Mouse (Mus musculus) stomach, postnatal 0 days (tissue): ENCODE measurements around the gene Arhgef2. TPM values are rescaled to one million over a fixed set of nuclear protein-coding genes. Genes with fewer than 3 reads are reported as not detected.
"Not testable (repeated sequence)": the region's sequence is repeated elsewhere in the genome, so short reads cannot be mapped to it uniquely, and the experiment has no call there.

Source experiments
- ATAC-seq: fragments of 200-750 bp; cut with Nextera tagmentation; 2 replicates; pipeline ENCODE4 v1.8.0; 2017; ENCODE audit not compliant: low FRiP score, low TSS enrichment
- DNase-seq: peaks from one replicate; pipeline ENCODE4 v3.0.0-alpha.2; 2016; ENCODE audit warnings: low spot score
- H3K27ac ChIP-seq: fragments of 300-500 bp; sonication (generic); replicated peaks from 2 replicates; pipeline ENCODE4 v1.5.1; 2014; ENCODE audit warnings: mild to moderate bottlenecking, control low read depth
- H3K27me3 ChIP-seq: fragments of 300-500 bp; sonication (generic); 2 replicates; pipeline ENCODE4 v1.6.1; 2014; ENCODE audit warnings: low read length; ENCODE audit not compliant: control insufficient read depth, insufficient read depth
- H3K36me3 ChIP-seq: fragments of 300-500 bp; sonication (generic); 2 replicates; pipeline ENCODE4 v1.6.1; 2014; ENCODE audit warnings: low read length, mixed read lengths; ENCODE audit not compliant: control insufficient read depth, insufficient read depth
- H3K4me1 ChIP-seq: fragments of 300-500 bp; sonication (generic); replicated peaks from 2 replicates; pipeline ENCODE4 v1.6.1; 2014; ENCODE audit warnings: antibody characterized with exemption; ENCODE audit not compliant: control insufficient read depth, insufficient read depth
- H3K4me2 ChIP-seq: fragments of 300-500 bp; sonication (generic); replicated peaks from 2 replicates; pipeline ENCODE4 v1.6.1; 2014; ENCODE audit warnings: low read depth, mild to moderate bottlenecking, control low read depth, moderate library complexity
- H3K4me3 ChIP-seq: fragments of 300-500 bp; sonication (generic); 2 replicates; pipeline ENCODE4 v1.5.1; 2014; ENCODE audit warnings: low read depth, low read length, control low read depth
- H3K9ac ChIP-seq: fragments of 300-500 bp; sonication (generic); 2 replicates; pipeline ENCODE4 v1.6.1; 2014; ENCODE audit warnings: mild to moderate bottlenecking, low read length, control low read depth, mixed read lengths
- H3K9me3 ChIP-seq: fragments of 300-500 bp; sonication (generic); 2 replicates; pipeline ENCODE4 v1.6.1; 2016; ENCODE audit warnings: low read length; ENCODE audit not compliant: control insufficient read depth
- CTCF ChIP-seq: IDR thresholded peaks from 2 replicates; pipeline ENCODE4 v1.5.1; 2016; ENCODE audit warnings: antibody characterized with exemption, low read depth, mild to moderate bottlenecking, moderate library complexity
- EP300 ChIP-seq: optimal IDR thresholded peaks from 2 replicates; pipeline ENCODE3; 2016; ENCODE audit warnings: antibody characterized with exemption
- WGBS: fragments of 180-500 bp; shearing (Covaris S2); extraction: QIAGEN DNeasy Blood & Tissue Kit; methylation state at CpG from one replicate; pipeline ENCODE4 v1.1.7; 2014; 5-methylcytosine and 5-hydroxymethylcytosine counted together
- polyA plus RNA-seq: library from polyadenylated mRNA; unstranded; fragments of >200 nt; fragmentation: Nextera tagmentation; extraction: Ambion mirVana; gene quantifications from 2 replicates; pipeline ENCODE4 v1.2.1, GENCODE M21; 2015

The Arhgef2 gene
- 29.0 and 33.0 TPM in 2 replicates for polyA plus RNA-seq

GRCm38 (mm10) chr3:88605666-88606065 lies at the start of gene Arhgef2:
TSS of gene Arhgef2 (plus strand) at chr3:88605966.
- H3K4me3 ChIP-seq, H3K27ac ChIP-seq, H3K4me1 ChIP-seq, H3K27me3 ChIP-seq, ATAC-seq, H3K9ac ChIP-seq, H3K36me3 ChIP-seq, H3K4me2 ChIP-seq, DNase-seq, H3K9me3 ChIP-seq: not testable (repeated sequence)
- 90% methylated on average over 2 of the region's 2 CpGs for WGBS

GRCm38 (mm10) chr3:88556616-88557015 lies 49.1 kb upstream of the Arhgef2 start:
- 93% methylated on average over 8 of the region's 8 CpGs for WGBS
- Histone ChIP-seq H3K27ac (no peak overlapping the region), H3K27me3 (no peaks in the 10 kb centered on the region), H3K4me3 (no peak overlapping the region), H3K9me3 (no peaks in the 10 kb centered on the region), H3K36me3 (peaks cover 16% of the 10 kb centered on the region), H3K4me1 (no peaks in the 10 kb centered on the region), H3K9ac (no peak overlapping the region), H3K4me2 (no peak overlapping the region)
- TF ChIP-seq CTCF (no peak), EP300 (no peak)
- no peak for ATAC-seq
- no peak for DNase-seq

GRCm38 (mm10) chr3:88559596-88559995 lies 46.2 kb upstream of the Arhgef2 start:
- WGBS = 96% methylated on average over 9 of the region's 9 CpGs
- H3K4me2 ChIP-seq = no peak overlapping the region
- TF ChIP-seq CTCF (no peak), EP300 (no peak)

GRCm38 (mm10) chr3:88561989-88562388 lies 43.8 kb upstream of the Arhgef2 start:
- Histone ChIP-seq H3K27ac (no peak overlapping the region), H3K4me3 (no peak overlapping the region), H3K4me2 (no peak overlapping the region), H3K36me3 (peaks cover 19% of the 10 kb centered on the region), H3K4me1 (no peaks in the 10 kb centered on the region), H3K27me3 (no peaks in the 10 kb centered on the region), H3K9me3 (no peaks in the 10 kb centered on the region), H3K9ac (no peak overlapping the region)
- DNase-seq (no peak), ATAC-seq (no peak)
- TF ChIP-seq CTCF (no peak), EP300 (no peak)
- 76% methylated on average over 4 of the region's 4 CpGs for WGBS

More at GRCm38 (mm10) chr3:88559596-88559995, 46.2 kb upstream of the Arhgef2 start:
- H3K27me3 ChIP-seq = no peaks in the 10 kb centered on the region
- H3K4me3 ChIP-seq = no peak overlapping the region
- no peak overlapping the region for H3K9ac ChIP-seq
- H3K36me3 ChIP-seq = peaks cover 27% of the 10 kb centered on the region
- no peaks in the 10 kb centered on the region for H3K4me1 ChIP-seq
- H3K9me3 ChIP-seq = no peaks in the 10 kb centered on the region
- no peak for ATAC-seq
- H3K27ac ChIP-seq = no peak overlapping the region
- no peak for DNase-seq

GRCm38 (mm10) chr3:88563442-88563841 lies 42.3 kb upstream of the Arhgef2 start:
- H3K27ac ChIP-seq = no peak overlapping the region
- ATAC-seq (no peak), DNase-seq (no peak)
- H3K9ac ChIP-seq = no peak overlapping the region
- H3K9me3 ChIP-seq = no peaks in the 10 kb centered on the region
- peaks cover 30% of the 10 kb centered on the region for H3K36me3 ChIP-seq
- no peaks in the 10 kb centered on the region for H3K4me1 ChIP-seq
- TF ChIP-seq EP300 = no peak
- no peak for TF ChIP-seq CTCF
- WGBS = 67% methylated on average over 4 of the region's 4 CpGs
- H3K4me3 ChIP-seq = no peak overlapping the region
- no peaks in the 10 kb centered on the region for H3K27me3 ChIP-seq
- no peak overlapping the region for H3K4me2 ChIP-seq

GRCm38 (mm10) chr3:88563966-88564365 lies 41.8 kb upstream of the Arhgef2 start:
- Histone ChIP-seq H3K9me3 (no peaks in the 10 kb centered on the region), H3K9ac (no peak overlapping the region), H3K4me3 (no peak overlapping the region), H3K36me3 (peaks cover 31% of the 10 kb centered on the region), H3K4me1 (no peaks in the 10 kb centered on the region), H3K27me3 (no peaks in the 10 kb centered on the region), H3K4me2 (no peak overlapping the region), H3K27ac (no peak overlapping the region)
- 79% methylated on average over 7 of the region's 7 CpGs for WGBS
- ATAC-seq (no peak; the same call in 1 of the 2 replicates), DNase-seq (no peak)
- no peak for TF ChIP-seq CTCF
- no peak for TF ChIP-seq EP300
